Mouse (Mus musculus): ENCODE measurements at regions not wholly inside any gene's neighbourhood (a gene's known extent, or its start where the extent isn't known, plus 50 kb on each side); places are given as distances from the start of the nearest gene placed in this dataset.

DNA sequence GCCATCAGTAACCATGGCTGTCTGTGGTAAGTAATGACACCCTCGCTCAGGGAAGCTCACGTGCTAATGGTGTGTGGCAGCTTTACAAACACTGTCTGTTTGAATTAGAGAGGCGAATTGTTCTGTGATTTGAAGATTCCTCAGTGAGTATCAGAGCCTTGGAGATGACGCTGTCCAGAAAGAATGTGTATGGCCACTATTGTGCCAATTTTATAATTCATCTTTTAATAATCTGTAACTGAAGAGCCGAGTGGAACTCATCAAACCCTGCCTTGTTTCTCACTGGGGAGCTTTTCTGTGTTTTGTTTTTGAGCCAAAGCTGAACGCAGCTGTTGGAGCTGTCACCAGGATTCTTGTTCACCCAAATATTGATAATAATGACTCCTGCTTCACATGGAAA lies 171.7 kb downstream of the Dact1 start:
- DNase-seq (ENCODE audit: low read depth, low spot score) = no peak

GRCm38 (mm10) chr12:71481899-71482593 lies 172.4 kb downstream of the Dact1 start:
- no peak for DNase-seq (ENCODE audit: low read depth, low spot score)

DNA sequence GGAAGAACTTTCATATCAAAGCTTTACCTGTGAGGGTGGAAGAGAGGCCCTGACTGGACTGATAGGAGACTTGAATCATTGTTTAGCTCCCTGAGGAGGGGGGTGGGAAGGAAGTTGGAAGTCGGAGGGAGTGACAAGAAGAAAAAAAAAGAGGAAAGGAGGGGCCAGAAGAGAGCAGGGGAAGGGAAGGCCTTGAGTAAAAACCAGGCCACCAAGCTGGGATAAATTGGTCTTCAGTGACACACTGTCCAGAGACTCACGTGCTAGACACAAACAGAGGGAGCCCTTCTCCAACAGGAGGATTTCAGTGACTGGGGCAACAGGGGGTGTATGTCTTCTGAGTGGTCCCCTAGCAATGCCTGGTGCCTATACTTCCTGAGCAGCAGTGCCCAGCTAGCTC lies 172.9 kb downstream of the Dact1 start:
- DNase-seq (ENCODE audit: low read depth, low spot score) = no peak

GRCm38 (mm10) chr12:71483536-71484165 lies 174.0 kb downstream of the Dact1 start:
- DNase-seq (ENCODE audit: low read depth, low spot score) = no peak

DNA sequence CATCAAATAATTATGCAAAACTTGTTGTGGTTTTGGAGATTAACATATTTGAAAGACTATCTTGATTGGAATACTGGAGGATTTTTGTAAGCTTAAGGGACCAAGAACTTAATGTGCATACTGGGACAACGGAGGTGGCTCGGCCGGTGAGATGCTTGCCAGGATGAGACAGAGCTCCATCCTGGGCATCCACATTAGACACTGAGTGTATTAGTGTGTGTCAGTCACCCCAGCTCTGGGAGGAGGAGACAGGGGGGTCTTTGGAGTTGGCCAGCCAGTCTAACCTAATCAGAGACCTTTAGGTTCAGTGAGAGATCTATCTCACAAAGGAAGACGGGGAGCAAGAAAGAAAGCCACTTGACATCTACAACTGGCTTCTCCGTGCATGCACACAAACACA lies 174.6 kb downstream of the Dact1 start:
- no peak for DNase-seq (ENCODE audit: low read depth, low spot score)

DNA sequence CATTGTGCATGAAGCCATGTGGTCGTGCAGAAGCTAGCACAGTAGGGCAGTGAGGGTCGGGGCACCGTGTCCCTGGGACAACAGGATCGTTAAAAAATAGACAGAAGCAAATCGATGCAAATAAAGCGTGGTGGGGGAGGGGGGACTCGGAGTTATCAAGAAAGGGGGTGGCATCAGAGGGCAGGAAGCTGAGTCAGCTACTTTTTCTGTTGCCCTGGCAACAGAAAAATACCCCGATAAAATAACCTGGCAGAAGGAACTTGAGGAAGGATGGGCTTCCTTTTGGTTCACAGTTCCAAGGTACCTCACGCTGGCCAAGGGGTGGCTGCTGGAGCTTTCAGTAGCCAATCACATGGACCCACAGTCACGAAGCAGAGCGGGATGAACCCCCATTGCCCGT lies 176.4 kb downstream of the Dact1 start:
- no peak for DNase-seq (ENCODE audit: low read depth, low spot score)

DNA sequence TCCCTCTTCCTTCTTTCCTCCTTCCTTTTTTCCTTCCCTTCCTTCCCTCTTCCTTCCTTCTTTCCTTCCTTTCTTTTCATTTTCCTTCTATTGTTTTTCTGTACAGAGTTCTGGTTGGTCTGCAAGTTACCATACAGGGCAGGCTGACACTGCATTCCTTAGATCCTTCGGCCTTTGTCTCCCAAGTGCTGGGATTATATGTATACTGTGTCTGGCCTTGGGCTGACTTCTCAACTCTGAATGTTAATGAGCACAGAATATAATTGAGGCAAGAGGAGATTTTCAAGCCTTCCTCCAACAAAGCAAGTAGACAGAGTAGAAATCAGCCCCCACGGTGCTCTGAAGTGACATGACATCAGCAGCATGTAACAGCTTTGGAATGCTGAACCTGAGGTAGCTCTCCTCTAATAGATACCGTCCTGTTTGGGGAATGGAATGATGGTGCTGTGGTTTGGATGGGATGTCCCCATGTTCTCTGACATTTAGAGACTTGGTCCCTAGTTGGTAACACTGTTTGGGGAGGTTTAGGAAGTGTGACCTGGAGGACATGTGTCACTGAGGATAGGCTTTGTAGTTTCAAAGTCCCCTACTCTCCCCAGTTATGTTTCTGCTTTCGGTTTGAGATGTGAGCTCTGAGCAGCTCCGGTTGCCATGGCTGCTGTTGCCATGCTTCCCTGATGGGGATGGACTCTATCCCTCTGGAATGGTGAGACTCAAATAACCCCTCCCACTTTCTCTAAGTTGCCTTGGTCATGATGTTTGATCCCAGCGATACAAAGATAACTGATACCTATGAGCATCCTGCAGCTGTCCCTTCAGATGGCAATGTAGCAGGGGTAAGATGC lies 178.1 kb downstream of the Dact1 start:
- DNase-seq (ENCODE audit: low read depth, low spot score) = no peak

DNA sequence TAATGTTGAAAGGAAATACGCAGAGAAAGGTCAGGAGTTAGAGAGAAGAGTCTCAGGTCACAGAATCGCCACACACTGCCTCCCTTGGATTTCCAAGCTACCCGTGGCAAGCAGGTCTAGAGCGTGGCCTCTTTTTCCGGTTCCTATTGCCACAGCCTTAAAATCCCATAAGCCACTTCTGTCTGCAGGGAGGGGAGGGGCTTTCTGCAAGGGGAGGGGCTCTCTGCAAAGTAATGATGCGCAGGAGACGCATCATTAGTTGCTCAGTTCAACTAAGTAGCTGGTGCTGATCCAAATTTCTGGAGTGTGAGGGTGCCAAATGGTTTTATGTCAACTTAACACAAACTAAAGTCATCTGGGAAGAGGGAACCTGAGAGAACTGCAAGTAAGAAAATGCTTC lies 179.6 kb downstream of the Dact1 start:
- no peak for DNase-seq (ENCODE audit: low read depth, low spot score)

GRCm38 (mm10) chr12:71494803-71495293 lies 185.2 kb downstream of the Dact1 start:
- DNase-seq (ENCODE audit: low read depth, low spot score) = no peak

- peak; percentile 32 for DNase-seq (ENCODE audit: low read depth, low spot score)
Observed at GRCm38 (mm10) chr12:71498246-71499029, 188.8 kb downstream of the Dact1 start.

GRCm38 (mm10) chr12:71501299-71501810 lies 191.7 kb downstream of the Dact1 start:
- no peak for DNase-seq (ENCODE audit: low read depth, low spot score)

DNA sequence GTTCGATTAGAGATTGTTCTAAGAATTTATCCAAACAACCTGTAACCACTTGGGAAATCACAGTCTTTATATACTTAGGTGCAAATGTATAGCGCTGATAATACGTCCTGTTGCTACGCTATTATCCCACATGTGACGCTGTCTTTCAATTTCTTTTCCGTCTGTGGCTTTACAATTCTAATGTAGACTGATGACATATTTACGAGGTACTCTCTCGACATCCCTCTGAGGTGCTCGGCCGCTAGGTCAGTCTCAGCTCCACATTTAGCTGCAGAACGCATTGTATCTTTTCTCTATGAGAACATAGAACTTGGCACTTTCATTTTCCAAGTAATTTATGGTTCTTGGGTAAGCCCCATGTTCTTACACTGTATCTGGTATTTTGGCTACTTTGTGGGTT lies 193.6 kb downstream of the Dact1 start:
- DNase-seq (ENCODE audit: low read depth, low spot score) = no peak

GRCm38 (mm10) chr12:71506206-71506605 lies 196.5 kb downstream of the Dact1 start:
- DNase-seq (ENCODE audit: low read depth, low spot score) = no peak

DNA sequence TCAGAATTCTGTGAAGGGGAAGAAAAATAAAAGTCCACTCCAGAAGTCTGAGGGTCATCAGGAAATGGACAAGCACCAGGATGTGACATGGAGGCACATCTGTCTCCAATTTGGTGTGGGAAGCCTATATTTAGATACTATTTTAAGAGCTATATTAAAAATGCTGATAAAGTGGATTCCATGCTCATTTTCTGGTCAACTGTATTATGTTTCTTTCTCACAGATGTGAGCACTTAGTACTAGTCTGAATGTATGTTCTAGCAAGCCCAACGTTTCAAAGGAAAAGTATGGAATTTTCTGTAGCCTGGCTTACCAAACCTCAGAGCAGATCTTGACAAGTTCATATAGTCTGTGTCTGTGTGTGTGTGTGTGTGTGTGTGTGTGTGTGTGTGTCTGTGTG lies 197.0 kb downstream of the Dact1 start:
- DNase-seq (ENCODE audit: low read depth, low spot score) = no peak

DNA sequence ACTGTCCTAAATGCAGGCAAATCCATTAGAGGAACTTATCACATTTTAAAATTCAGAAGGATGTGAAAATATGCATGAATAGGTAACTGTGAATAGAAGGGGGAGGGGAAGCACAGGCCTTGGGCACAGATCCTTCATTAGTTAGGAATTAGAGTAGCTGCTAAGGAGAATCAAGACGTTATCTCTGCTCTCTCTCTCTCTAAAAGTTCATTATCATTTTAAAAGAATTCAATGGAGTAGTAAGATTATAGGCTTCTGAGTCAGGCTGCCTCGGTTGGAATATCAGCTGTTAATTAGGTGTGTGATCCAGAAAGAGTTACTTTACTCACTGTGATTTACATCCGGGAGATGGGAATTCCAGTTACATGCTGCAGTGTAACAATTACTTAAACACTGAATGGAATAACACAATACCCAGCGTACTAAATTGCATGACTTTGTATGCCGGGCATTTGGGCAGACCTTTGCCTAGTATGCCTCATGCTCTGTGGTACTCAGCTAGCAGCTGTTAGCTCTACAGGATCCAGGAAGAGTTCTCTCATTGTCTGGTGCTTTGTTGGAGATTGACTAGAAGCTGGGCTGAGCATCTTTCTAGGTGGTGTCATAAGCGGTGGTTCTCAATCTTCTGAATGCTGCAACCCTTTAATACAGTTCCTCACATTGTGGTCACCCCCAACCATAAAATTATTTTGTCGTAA lies 203.4 kb downstream of the Dact1 start:
- no peak for DNase-seq (ENCODE audit: low read depth, low spot score)

DNA sequence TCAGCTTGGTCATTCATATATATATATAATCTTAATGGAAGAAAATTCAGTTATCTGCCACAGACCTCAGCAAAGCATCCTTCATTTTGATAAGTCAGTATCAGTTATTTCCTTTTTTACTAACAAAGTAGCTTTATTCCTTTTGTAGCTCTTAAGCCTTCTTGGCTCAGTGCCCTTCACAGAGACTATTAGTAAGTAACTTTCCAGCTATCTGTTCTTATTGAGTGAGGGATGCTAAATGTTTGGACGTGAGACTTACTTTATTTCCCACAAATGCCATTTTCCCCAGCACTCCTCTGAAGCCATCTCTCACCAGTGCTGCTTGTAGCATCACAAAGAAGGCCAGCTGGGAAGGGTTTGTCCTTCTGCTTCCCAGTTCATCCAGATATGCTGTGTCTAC lies 209.8 kb downstream of the Dact1 start:
- DNase-seq (ENCODE audit: low read depth, low spot score) = no peak

DNA sequence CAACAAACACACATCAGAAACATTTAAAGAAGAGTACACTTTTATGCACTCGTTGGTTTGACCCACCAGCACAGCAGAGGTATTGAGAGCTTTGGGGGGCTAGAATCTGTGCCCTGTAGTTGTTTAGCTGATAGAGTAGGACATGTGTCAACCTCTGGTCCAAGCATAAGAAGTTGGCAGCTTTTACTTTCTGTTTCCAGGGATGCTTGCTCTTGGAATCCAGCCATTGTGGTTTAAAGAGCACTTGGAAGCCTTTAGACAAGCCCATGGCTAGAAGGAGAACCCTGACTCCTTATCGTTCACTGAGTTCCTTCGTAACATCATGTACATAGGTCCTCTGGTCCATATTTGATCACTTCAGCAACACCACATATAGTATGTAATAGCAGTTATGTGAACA lies 212.3 kb downstream of the Dact1 start:
- DNase-seq (ENCODE audit: low read depth, low spot score) = no peak

- no peak for DNase-seq (ENCODE audit: low read depth, low spot score)
Observed at GRCm38 (mm10) chr12:71522451-71522850, 212.8 kb downstream of the Dact1 start.

DNA sequence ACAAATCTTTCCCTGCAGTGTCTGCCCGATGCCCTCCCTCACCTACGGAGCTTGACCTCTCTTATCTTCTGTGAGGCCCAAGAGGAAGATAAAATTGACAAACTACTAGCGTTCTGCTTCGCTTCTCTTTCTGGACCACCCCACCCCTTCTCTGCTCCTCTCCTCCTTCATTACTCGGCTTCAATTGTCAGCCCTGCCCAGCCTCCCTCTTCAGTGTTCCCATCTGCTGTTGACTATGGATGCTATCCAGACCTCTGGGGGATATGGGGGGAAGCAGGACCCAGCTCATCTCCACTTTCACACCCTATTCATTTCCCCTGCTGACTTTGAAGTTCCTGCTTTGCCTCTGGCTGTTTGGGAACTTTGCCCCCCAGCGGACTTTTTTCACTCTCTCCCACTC lies 214.5 kb downstream of the Dact1 start:
- DNase-seq (ENCODE audit: low read depth, low spot score) = no peak

GRCm38 (mm10) chr12:71525255-71525927 lies 215.7 kb downstream of the Dact1 start:
- peak; percentile 16 for DNase-seq (ENCODE audit: low read depth, low spot score)
